Mouse (Mus musculus) forebrain, embryonic 12.5 days (tissue): ENCODE measurements at regions not wholly inside any gene's neighbourhood (a gene's known extent, or its start where the extent isn't known, plus 50 kb on each side); places are given as distances from the start of the nearest gene placed in this dataset.

ENCODE experiments used
- ATAC-seq: fragments of 200-750 bp; cut with Nextera tagmentation; 2 replicates; pipeline ENCODE4 v1.8.0; 2017; ENCODE audit warnings: moderate TSS enrichment; ENCODE audit not compliant: low FRiP score
- H3K27ac ChIP-seq: fragments of 300-500 bp; sonication (generic); 2 replicates; pipeline ENCODE4 v1.5.1; 2016; ENCODE audit warnings: mild to moderate bottlenecking
- H3K27me3 ChIP-seq: fragments of 300-500 bp; sonication (generic); 2 replicates; pipeline ENCODE4 v1.6.1; 2016; ENCODE audit warnings: mild to moderate bottlenecking
- H3K36me3 ChIP-seq: fragments of 300-500 bp; sonication (generic); replicated peaks from 2 replicates; pipeline ENCODE4 v1.6.1; 2016; ENCODE audit warnings: mild to moderate bottlenecking
- H3K4me1 ChIP-seq: fragments of 300-500 bp; sonication (generic); 2 replicates; pipeline ENCODE4 v1.6.1; 2016
- H3K4me2 ChIP-seq: fragments of 300-500 bp; sonication (generic); 2 replicates; pipeline ENCODE4 v1.6.1; 2016; ENCODE audit warnings: mild to moderate bottlenecking, moderate library complexity
- H3K4me3 ChIP-seq: fragments of 300-500 bp; sonication (generic); replicated peaks from 2 replicates; pipeline ENCODE4 v1.5.1; 2016; ENCODE audit warnings: mild to moderate bottlenecking
- H3K9ac ChIP-seq: fragments of 300-500 bp; sonication (generic); 2 replicates; pipeline ENCODE4 v1.6.1; 2016; ENCODE audit warnings: mild to moderate bottlenecking
- H3K9me3 ChIP-seq: fragments of 300-500 bp; sonication (generic); 2 replicates; pipeline ENCODE4 v1.6.1; 2016
- WGBS: fragments of 180-500 bp; shearing (Covaris S2); methylation state at CpG from one replicate; pipeline ENCODE4 v1.1.7; 2016; 5-methylcytosine and 5-hydroxymethylcytosine counted together

- no peak for ATAC-seq
- H3K9ac ChIP-seq = no peak overlapping the region
- H3K36me3 ChIP-seq = no peaks in the 10 kb centered on the region
- no peaks in the 10 kb centered on the region for H3K9me3 ChIP-seq
- WGBS = 73% methylated on average over 3 of the region's 3 CpGs
- no peaks in the 10 kb centered on the region; the same call in 1 of the 2 replicates for H3K27me3 ChIP-seq
- no peak overlapping the region for H3K4me3 ChIP-seq
- H3K27ac ChIP-seq = no peak overlapping the region
- H3K4me1 ChIP-seq = peaks cover 8% of the 10 kb centered on the region; the same call in 1 of the 2 replicates
- H3K4me2 ChIP-seq = no peak overlapping the region
Observed at GRCm38 (mm10) chr7:51756218-51756617, 105.6 kb upstream of the Gas2 start.

GRCm38 (mm10) chr7:51759536-51760153 lies 102.2 kb upstream of the Gas2 start:
- Histone ChIP-seq H3K9me3 (no peaks in the 10 kb centered on the region), H3K4me3 (no peak overlapping the region), H3K9ac (no peak overlapping the region), H3K4me2 (no peak overlapping the region), H3K27me3 (no peaks in the 10 kb centered on the region; the same call in 1 of the 2 replicates), H3K4me1 (peaks cover 2% of the 10 kb centered on the region; the same call in 1 of the 2 replicates), H3K27ac (no peak overlapping the region), H3K36me3 (no peaks in the 10 kb centered on the region)
- WGBS = 86% methylated on average over 3 of the region's 3 CpGs
- no peak for ATAC-seq

GRCm38 (mm10) chr7:51767066-51767465 lies 94.7 kb upstream of the Gas2 start:
- Histone ChIP-seq H3K4me1 (peaks cover 4% of the 10 kb centered on the region; the same call in 1 of the 2 replicates), H3K9ac (no peak overlapping the region), H3K36me3 (no peaks in the 10 kb centered on the region), H3K4me2 (no peak overlapping the region), H3K27ac (no peak overlapping the region), H3K9me3 (no peaks in the 10 kb centered on the region), H3K27me3 (no peaks in the 10 kb centered on the region), H3K4me3 (no peak overlapping the region)
- no peak for ATAC-seq

GRCm38 (mm10) chr7:51771895-51772871 lies 89.6 kb upstream of the Gas2 start:
- Histone ChIP-seq H3K4me1 (peaks cover 10% of the 10 kb centered on the region; the same call in 1 of the 2 replicates), H3K9me3 (no peaks in the 10 kb centered on the region), H3K27me3 (no peaks in the 10 kb centered on the region), H3K4me3 (no peak overlapping the region), H3K36me3 (no peaks in the 10 kb centered on the region), H3K27ac (peak overlapping the region; percentile 81), H3K9ac (no peak overlapping the region), H3K4me2 (peak overlapping the region; percentile 3; the same call in 1 of the 2 replicates)
- 41% methylated on average over 8 of the region's 8 CpGs for WGBS
- peak; percentile 94 for ATAC-seq

GRCm38 (mm10) chr7:51775968-51776367 lies 85.8 kb upstream of the Gas2 start:
- no peak overlapping the region for H3K4me2 ChIP-seq
- no peak overlapping the region for H3K4me3 ChIP-seq
- ATAC-seq = no peak
- H3K36me3 ChIP-seq = no peaks in the 10 kb centered on the region
- no peaks in the 10 kb centered on the region for H3K27me3 ChIP-seq
- no peaks in the 10 kb centered on the region for H3K9me3 ChIP-seq
- H3K4me1 ChIP-seq = peaks cover 10% of the 10 kb centered on the region; the same call in 1 of the 2 replicates
- WGBS = 80% methylated on average over 1 of the region's 1 CpGs
- H3K27ac ChIP-seq = no peak overlapping the region
- no peak overlapping the region for H3K9ac ChIP-seq

- no peaks in the 10 kb centered on the region for H3K36me3 ChIP-seq
- H3K4me2 ChIP-seq = peak overlapping the region; percentile 26
- ATAC-seq = peak; percentile 13; the same call in 1 of the 2 replicates
- no peak overlapping the region for H3K4me3 ChIP-seq
- 40% methylated on average over 4 of the region's 4 CpGs for WGBS
- peaks cover 15% of the 10 kb centered on the region for H3K4me1 ChIP-seq
- H3K9me3 ChIP-seq = no peaks in the 10 kb centered on the region
- H3K27ac ChIP-seq = peak overlapping the region; percentile 91
- no peak overlapping the region for H3K9ac ChIP-seq
- H3K27me3 ChIP-seq = no peaks in the 10 kb centered on the region
Observed at GRCm38 (mm10) chr7:51783070-51783776, 78.6 kb upstream of the Gas2 start.

GRCm38 (mm10) chr7:51783923-51784686 lies 77.7 kb upstream of the Gas2 start:
- Histone ChIP-seq H3K27me3 (0 out of 2 replicates have a peak, but pooled peaks cover 3% of the 10 kb centered on the region), H3K4me1 (peaks cover 15% of the 10 kb centered on the region), H3K27ac (peak overlapping the region; percentile 91), H3K4me2 (peak overlapping the region; percentile 26), H3K4me3 (no peak overlapping the region), H3K9me3 (no peaks in the 10 kb centered on the region), H3K9ac (no peak overlapping the region), H3K36me3 (no peaks in the 10 kb centered on the region)
- ATAC-seq = peak; percentile 92
- 14% methylated on average over 14 of the region's 14 CpGs for WGBS

- H3K4me2 ChIP-seq = no peak overlapping the region
- 50% methylated on average over 17 of the region's 17 CpGs for WGBS
- no peaks in the 10 kb centered on the region for H3K36me3 ChIP-seq
Observed at GRCm38 (mm10) chr7:51790690-51791560, 70.9 kb upstream of the Gas2 start.

GRCm38 (mm10) chr7:51791561-51791863 lies 70.3 kb upstream of the Gas2 start:
- Histone ChIP-seq H3K36me3 (no peaks in the 10 kb centered on the region), H3K27me3 (0 out of 2 replicates have a peak, but pooled peaks cover 3% of the 10 kb centered on the region), H3K9me3 (no peaks in the 10 kb centered on the region), H3K9ac (no peak overlapping the region), H3K4me1 (peaks cover 7% of the 10 kb centered on the region; the same call in 1 of the 2 replicates), H3K27ac (peak overlapping the region; percentile 83), H3K4me2 (no peak overlapping the region), H3K4me3 (no peak overlapping the region)
- peak; percentile 37; the same call in 1 of the 2 replicates for ATAC-seq
- WGBS = 74% methylated on average over 3 of the region's 3 CpGs

More at GRCm38 (mm10) chr7:51790690-51791560, 70.9 kb upstream of the Gas2 start:
- Histone ChIP-seq H3K9me3 (no peaks in the 10 kb centered on the region), H3K9ac (no peak overlapping the region), H3K4me1 (peaks cover 7% of the 10 kb centered on the region; the same call in 1 of the 2 replicates), H3K27ac (peak overlapping the region; percentile 83), H3K4me3 (no peak overlapping the region), H3K27me3 (0 out of 2 replicates have a peak, but pooled peaks cover 3% of the 10 kb centered on the region)
- ATAC-seq = peak; percentile 89
